Mouse (Mus musculus): ENCODE results near the gene Slc30a7. TPM values are rescaled to one million over a fixed set of nuclear protein-coding genes. Genes with fewer than 3 reads are reported as not detected.

Gene Slc30a7
- polyA plus RNA-seq, 2 experiments = 34.3 to 39.8 TPM

- no peak overlapping the region for H3K4me2 ChIP-seq (replicated peaks; ENCODE audit: low read depth, low read length, severe bottlenecking)
- ATAC-seq (ENCODE audit: low FRiP score, low read depth) (peak; percentile 86), DNase-seq (ENCODE audit: low spot score) (peak; percentile 74)
- H3K9ac ChIP-seq (ENCODE audit: low read depth, low read length, severe bottlenecking) = no peak overlapping the region
- no peaks in the 10 kb centered on the region for H3K4me1 ChIP-seq (ENCODE audit: control insufficient read depth, insufficient read depth, low read length)
- H3K27me3 ChIP-seq (ENCODE audit: control insufficient read depth, insufficient read depth, low read length) = no peaks in the 10 kb centered on the region
- 80% methylated on average over 10 of the region's 10 CpGs for WGBS
- peaks cover 30% of the 10 kb centered on the region for H3K36me3 ChIP-seq (ENCODE audit: control insufficient read depth, insufficient read depth, low read length)
- H3K4me3 ChIP-seq (replicated peaks; ENCODE audit: low read length) = no peak overlapping the region
- no peak for TF ChIP-seq POLR2A (IDR thresholded peaks at IDR 0.05; ENCODE audit: borderline replicate concordance, extremely low read depth, insufficient read depth, insufficient read length)
- peak overlapping the region; percentile 48; the same call in 1 of the 2 replicates for H3K27ac ChIP-seq (replicated peaks; ENCODE audit: low read depth, low read length)
- H3K9me3 ChIP-seq (ENCODE audit: control insufficient read depth, low read length) = no peaks in the 10 kb centered on the region
Observed at GRCm38 (mm10) chr3:115968745-115969530, 38.3 kb downstream of the Slc30a7 start.

GRCm38 (mm10) chr3:115964071-115964470 is 43.1 kb downstream of the Slc30a7 start:
- H3K4me1 ChIP-seq (ENCODE audit: control insufficient read depth, insufficient read depth, low read length) = no peaks in the 10 kb centered on the region; the same call in 1 of the 2 replicates
- WGBS = 67% methylated on average over 5 of the region's 5 CpGs
- no peak for TF ChIP-seq POLR2A (IDR thresholded peaks at IDR 0.05; ENCODE audit: borderline replicate concordance, extremely low read depth, insufficient read depth, insufficient read length)
- ATAC-seq (ENCODE audit: low FRiP score, low read depth) = peak; percentile 42
- H3K27me3 ChIP-seq (ENCODE audit: control insufficient read depth, insufficient read depth, low read length) = no peaks in the 10 kb centered on the region
- H3K9me3 ChIP-seq (ENCODE audit: control insufficient read depth, low read length) = no peaks in the 10 kb centered on the region
- no peak overlapping the region for H3K4me3 ChIP-seq (replicated peaks; ENCODE audit: low read length)
- no peak overlapping the region for H3K27ac ChIP-seq (replicated peaks; ENCODE audit: low read depth, low read length)
- H3K4me2 ChIP-seq (replicated peaks; ENCODE audit: low read depth, low read length, severe bottlenecking) = no peak overlapping the region
- DNase-seq (ENCODE audit: low spot score) = no peak
- H3K36me3 ChIP-seq (ENCODE audit: control insufficient read depth, insufficient read depth, low read length) = peaks cover 11% of the 10 kb centered on the region
- no peak overlapping the region for H3K9ac ChIP-seq (ENCODE audit: low read depth, low read length, severe bottlenecking)

- 97% methylated on average over 1 of the region's 1 CpGs for WGBS
- no peak for DNase-seq (ENCODE audit: low spot score)
- H3K4me3 ChIP-seq (replicated peaks; ENCODE audit: low read length) = no peak overlapping the region
Observed at GRCm38 (mm10) chr3:115963597-115963996, 43.6 kb downstream of the Slc30a7 start.

GRCm38 (mm10) chr3:115962028-115962415 is 45.2 kb downstream of the Slc30a7 start:
- Histone ChIP-seq H3K4me1 (ENCODE audit: control insufficient read depth, insufficient read depth, low read length) (no peaks in the 10 kb centered on the region; the same call in 1 of the 2 replicates), H3K9ac (ENCODE audit: low read depth, low read length, severe bottlenecking) (no peak overlapping the region), H3K9me3 (ENCODE audit: control insufficient read depth, low read length) (no peaks in the 10 kb centered on the region), H3K27me3 (ENCODE audit: control insufficient read depth, insufficient read depth, low read length) (no peaks in the 10 kb centered on the region), H3K36me3 (ENCODE audit: control insufficient read depth, insufficient read depth, low read length) (peaks cover 28% of the 10 kb centered on the region), H3K27ac (replicated peaks; ENCODE audit: low read depth, low read length) (peak overlapping the region; percentile 75; the same call in 1 of the 2 replicates), H3K4me2 (replicated peaks; ENCODE audit: low read depth, low read length, severe bottlenecking) (no peak overlapping the region), H3K4me3 (replicated peaks; ENCODE audit: low read length) (no peak overlapping the region)
- DNase-seq (ENCODE audit: low spot score) (peak; percentile 85), ATAC-seq (ENCODE audit: low FRiP score, low read depth) (peak; percentile 82)
- WGBS = 36% methylated on average over 4 of the region's 4 CpGs
- TF ChIP-seq POLR2A (IDR thresholded peaks at IDR 0.05; ENCODE audit: borderline replicate concordance, extremely low read depth, insufficient read depth, insufficient read length) = no peak

More at GRCm38 (mm10) chr3:115963597-115963996, 43.6 kb downstream of the Slc30a7 start:
- Histone ChIP-seq H3K27me3 (ENCODE audit: control insufficient read depth, insufficient read depth, low read length) (no peaks in the 10 kb centered on the region), H3K4me2 (replicated peaks; ENCODE audit: low read depth, low read length, severe bottlenecking) (no peak overlapping the region), H3K27ac (replicated peaks; ENCODE audit: low read depth, low read length) (no peak overlapping the region), H3K9ac (ENCODE audit: low read depth, low read length, severe bottlenecking) (no peak overlapping the region), H3K36me3 (ENCODE audit: control insufficient read depth, insufficient read depth, low read length) (peaks cover 16% of the 10 kb centered on the region), H3K9me3 (ENCODE audit: control insufficient read depth, low read length) (no peaks in the 10 kb centered on the region), H3K4me1 (ENCODE audit: control insufficient read depth, insufficient read depth, low read length) (no peaks in the 10 kb centered on the region; the same call in 1 of the 2 replicates)
- TF ChIP-seq POLR2A (IDR thresholded peaks at IDR 0.05; ENCODE audit: borderline replicate concordance, extremely low read depth, insufficient read depth, insufficient read length) = no peak
- ATAC-seq (ENCODE audit: low FRiP score, low read depth) = no peak

GRCm38 (mm10) chr3:115961311-115962027 is 45.7 kb downstream of the Slc30a7 start:
- no peaks in the 10 kb centered on the region; the same call in 1 of the 2 replicates for H3K4me1 ChIP-seq (ENCODE audit: control insufficient read depth, insufficient read depth, low read length)
- H3K27me3 ChIP-seq (ENCODE audit: control insufficient read depth, insufficient read depth, low read length) = no peaks in the 10 kb centered on the region
- DNase-seq (ENCODE audit: low spot score) = no peak
- H3K9me3 ChIP-seq (ENCODE audit: control insufficient read depth, low read length) = no peaks in the 10 kb centered on the region
- H3K36me3 ChIP-seq (ENCODE audit: control insufficient read depth, insufficient read depth, low read length) = peaks cover 29% of the 10 kb centered on the region
- ATAC-seq (ENCODE audit: low FRiP score, low read depth) = peak; percentile 62
- TF ChIP-seq POLR2A (IDR thresholded peaks at IDR 0.05; ENCODE audit: borderline replicate concordance, extremely low read depth, insufficient read depth, insufficient read length) = no peak
- peak overlapping the region; percentile 75 for H3K27ac ChIP-seq (replicated peaks; ENCODE audit: low read depth, low read length)
- 56% methylated on average over 11 of the region's 11 CpGs for WGBS
- no peak overlapping the region for H3K9ac ChIP-seq (ENCODE audit: low read depth, low read length, severe bottlenecking)
- no peak overlapping the region for H3K4me2 ChIP-seq (replicated peaks; ENCODE audit: low read depth, low read length, severe bottlenecking)
- no peak overlapping the region for H3K4me3 ChIP-seq (replicated peaks; ENCODE audit: low read length)

Data from limb, embryonic 14.5 days (tissue).